Comparison of ENCODE assay signal across 8 mouse cellular contexts in the genomic region with DNA sequence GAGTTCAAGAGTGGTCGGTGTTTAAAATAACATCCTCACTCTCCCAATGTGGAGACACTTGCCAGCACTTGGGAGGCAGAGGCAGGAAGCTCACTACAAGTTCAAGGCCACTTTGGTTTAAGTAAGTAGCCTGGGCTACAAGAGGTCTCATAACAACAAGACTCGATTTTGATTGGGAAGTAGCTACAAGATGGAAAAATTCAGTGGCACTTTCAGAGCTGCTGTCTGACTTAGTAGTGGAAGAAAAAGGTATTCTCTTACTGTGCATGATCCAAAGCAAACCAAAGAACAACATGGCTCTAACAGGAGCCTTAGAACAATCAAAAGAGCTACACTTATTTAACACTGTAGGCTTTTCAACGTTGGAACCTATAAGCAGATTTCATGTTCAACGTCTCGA. TPM values are rescaled to one million over a fixed set of nuclear protein-coding genes. Genes with fewer than 3 reads are reported as not detected.
A peak's percentile ranks its signal among the peaks of the same experiment; 100 is the strongest.
DNase-seq lines count a peak whose midpoint lies in the region; ATAC-seq lines count a peak whose summit lies in the region.

No protein-coding gene starts in this region.

- ATAC-seq in lung, embryonic 16.5 days (ENCODE audit: low read depth): no peak
- no peak for ATAC-seq in embryonic facial prominence, embryonic 11.5 days (replicated peaks; ENCODE audit: insufficient number of reproducible peaks, low FRiP score, low TSS enrichment, low read depth)
- no peak for ATAC-seq in intestine, embryonic 15.5 days
- ATAC-seq in neural tube, embryonic 15.5 days (ENCODE audit: low FRiP score): no peak

- peaks cover 4% of the 10 kb centered on the region; the same call in 1 of the 2 replicates for H3K4me1 ChIP-seq in lung, embryonic 16.5 days (replicated peaks; ENCODE audit: control insufficient read depth, insufficient read depth, low read length)
- no peaks in the 10 kb centered on the region for H3K4me1 ChIP-seq in embryonic facial prominence, embryonic 11.5 days (ENCODE audit: control insufficient read depth, insufficient read depth, low read length)
- H3K4me1 ChIP-seq in intestine, embryonic 15.5 days (replicated peaks): no peaks in the 10 kb centered on the region
- H3K4me1 ChIP-seq in neural tube, embryonic 15.5 days: peaks cover 15% of the 10 kb centered on the region

- no peaks in the 10 kb centered on the region for H3K27me3 ChIP-seq in lung, embryonic 16.5 days (ENCODE audit: control insufficient read depth, insufficient read depth, low read depth, low read length)
- no peaks in the 10 kb centered on the region for H3K27me3 ChIP-seq in embryonic facial prominence, embryonic 11.5 days (ENCODE audit: control insufficient read depth, insufficient read depth, low read length)
- no peaks in the 10 kb centered on the region for H3K27me3 ChIP-seq in intestine, embryonic 15.5 days (replicated peaks)
- no peaks in the 10 kb centered on the region for H3K27me3 ChIP-seq in neural tube, embryonic 15.5 days (replicated peaks)

- 37% methylated on average over 5 of the region's 5 CpGs for WGBS in lung, embryonic 16.5 days
- 46% methylated on average over 5 of the region's 5 CpGs for WGBS in embryonic facial prominence, embryonic 11.5 days
- 46% methylated on average over 5 of the region's 5 CpGs for WGBS in intestine, embryonic 15.5 days
- WGBS in neural tube, embryonic 15.5 days: 50% methylated on average over 5 of the region's 5 CpGs

- no peaks in the 10 kb centered on the region for H3K9me3 ChIP-seq in lung, embryonic 16.5 days (ENCODE audit: control insufficient read depth, low read length)
- H3K9me3 ChIP-seq in embryonic facial prominence, embryonic 11.5 days (replicated peaks; ENCODE audit: control insufficient read depth, low read length): no peaks in the 10 kb centered on the region
- H3K9me3 ChIP-seq in intestine, embryonic 15.5 days: no peaks in the 10 kb centered on the region
- no peaks in the 10 kb centered on the region for H3K9me3 ChIP-seq in neural tube, embryonic 15.5 days (replicated peaks)

- H3K27ac ChIP-seq in lung, embryonic 16.5 days (ENCODE audit: low read length): peak overlapping the region; percentile 100
- H3K27ac ChIP-seq in embryonic facial prominence, embryonic 11.5 days (replicated peaks; ENCODE audit: low read depth, low read length): no peak overlapping the region
- H3K27ac ChIP-seq in intestine, embryonic 15.5 days: no peak overlapping the region
- H3K27ac ChIP-seq in neural tube, embryonic 15.5 days (replicated peaks): peak overlapping the region; percentile 99

- H3K4me2 ChIP-seq in lung, embryonic 16.5 days (ENCODE audit: low read depth, low read length): peak overlapping the region; percentile 56
- peak overlapping the region; percentile 5; the same call in 1 of the 2 replicates for H3K4me2 ChIP-seq in embryonic facial prominence, embryonic 11.5 days (ENCODE audit: low read depth, low read length)
- peak overlapping the region; percentile 39 for H3K4me2 ChIP-seq in intestine, embryonic 15.5 days (replicated peaks)
- peak overlapping the region; percentile 84 for H3K4me2 ChIP-seq in neural tube, embryonic 15.5 days

- no peak for DNase-seq in lung, postnatal 25 days (ENCODE audit: low spot score)
- no peak for DNase-seq in embryonic facial prominence, embryonic 11.5 days (ENCODE audit: low spot score)
- no peak for DNase-seq in cerebellum, adult 8-10 months
- DNase-seq in spleen, postnatal 4 days (ENCODE audit: low spot score in 2 of 2): no peak
- no peak for DNase-seq in left cerebral cortex, postnatal 10 days (ENCODE audit: extremely low spot score in 1 of 2, low spot score in 2 of 2)

- intact Hi-C loops in left cerebral cortex, postnatal 10 days (cut with DNase I): loop anchor here (2.0 kb wide), 1 partner anchor 251 kb away; no protein-coding TSS in a partner anchor

- peak overlapping the region; percentile 98 for H3K4me3 ChIP-seq in lung, embryonic 16.5 days (ENCODE audit: low read length)
- H3K4me3 ChIP-seq in embryonic facial prominence, embryonic 11.5 days (ENCODE audit: low read depth, low read length): peak overlapping the region; percentile 99
- peak overlapping the region; percentile 97 for H3K4me3 ChIP-seq in intestine, embryonic 15.5 days (replicated peaks)
- H3K4me3 ChIP-seq in neural tube, embryonic 15.5 days (replicated peaks): peak overlapping the region; percentile 97

- H3K36me3 ChIP-seq in lung, embryonic 16.5 days (ENCODE audit: control insufficient read depth, insufficient read depth, low read length): no peaks in the 10 kb centered on the region
- no peaks in the 10 kb centered on the region for H3K36me3 ChIP-seq in embryonic facial prominence, embryonic 11.5 days (replicated peaks; ENCODE audit: control insufficient read depth, insufficient read depth, low read depth, low read length)
- H3K36me3 ChIP-seq in intestine, embryonic 15.5 days: no peaks in the 10 kb centered on the region
- no peaks in the 10 kb centered on the region for H3K36me3 ChIP-seq in neural tube, embryonic 15.5 days

- H3K9ac ChIP-seq in lung, embryonic 16.5 days (ENCODE audit: low read length): peak overlapping the region; percentile 70
- no peak overlapping the region for H3K9ac ChIP-seq in embryonic facial prominence, embryonic 11.5 days (replicated peaks; ENCODE audit: low read length)
- no peak overlapping the region for H3K9ac ChIP-seq in intestine, embryonic 15.5 days
- peak overlapping the region; percentile 97 for H3K9ac ChIP-seq in neural tube, embryonic 15.5 days (replicated peaks)

RNA-seq across cellular contexts. Expression of a gene that starts 0.8 kb away (rescaled TPM):
- 6.5 and 7.1 TPM in 2 replicates for polyA plus RNA-seq in lung, embryonic 16.5 days (2015; fragmentation: Nextera tagmentation; extraction: Ambion mirVana)
- polyA plus RNA-seq in embryonic facial prominence, embryonic 11.5 days (2014; fragmentation: Nextera tagmentation; extraction: Ambion mirVana): 10.9 and 12.8 TPM in 2 replicates
- polyA plus RNA-seq in intestine, embryonic 15.5 days (2015; fragmentation: Nextera tagmentation; extraction: Ambion mirVana): 9.0 and 10.9 TPM in 2 replicates
- 7.7 and 8.6 TPM in 2 replicates for polyA plus RNA-seq in neural tube, embryonic 15.5 days (2015; fragmentation: Nextera tagmentation; extraction: Ambion mirVana)
- total RNA-seq in left cerebral cortex, postnatal 10 days (2021): 10 to 100 TPM; 35.1 to 36.3 TPM

Comparison
In these comparisons a context has a peak if more than half of its experiments do, and no peak if none do; other contexts are left out.
1. H3K27ac ChIP-seq: peak in lung, embryonic 16.5 days (single experiment) and neural tube, embryonic 15.5 days (single experiment); none in embryonic facial prominence, embryonic 11.5 days (single experiment) and intestine, embryonic 15.5 days (single experiment).
2. H3K4me2 ChIP-seq: peak in every context shown above with its lines; median percentile 84 in neural tube, embryonic 15.5 days; 56 in lung, embryonic 16.5 days; 39 in intestine, embryonic 15.5 days; 5 in embryonic facial prominence, embryonic 11.5 days.
3. H3K9ac ChIP-seq: peak in lung, embryonic 16.5 days (single experiment) and neural tube, embryonic 15.5 days (single experiment); none in embryonic facial prominence, embryonic 11.5 days (single experiment) and intestine, embryonic 15.5 days (single experiment).
4. Peak in every context shown above with its lines, with median percentiles within 50 percentile points of each other: H3K4me3 ChIP-seq.